Mouse (Mus musculus): ENCODE results near the gene Adamts6. TPM values are rescaled to one million over a fixed set of nuclear protein-coding genes. Genes with fewer than 3 reads are reported as not detected.

Gene Adamts6
- total RNA-seq, 1 experiment from 2014 or later, result 7.8 TPM

GRCm38 (mm10) chr13:104509561-104510493 is 222.2 kb downstream of the Adamts6 start:
- ATAC-seq (replicated peaks; ENCODE audit: insufficient number of reproducible peaks, low FRiP score, low TSS enrichment, poor library complexity, severe bottlenecking), result no peak

DNA sequence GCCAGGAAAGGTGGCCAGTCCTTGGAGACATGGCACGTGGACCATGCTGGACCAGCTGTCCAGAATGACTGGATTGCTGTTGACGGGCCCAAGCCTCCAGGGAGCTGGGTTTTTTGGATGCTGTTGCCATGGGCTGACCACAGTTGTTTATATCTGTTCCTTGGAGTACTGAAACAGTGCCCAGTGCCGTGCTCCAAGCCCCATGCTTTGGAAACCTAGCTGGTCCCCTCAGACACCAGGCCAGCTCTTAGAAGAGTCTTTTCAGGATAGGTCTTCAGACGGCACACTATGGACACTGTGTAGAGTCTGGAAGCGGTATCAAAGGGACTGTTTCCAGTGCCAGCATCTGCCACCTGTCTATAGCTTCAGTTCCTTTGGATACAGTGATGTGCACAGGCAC is 223.1 kb downstream of the Adamts6 start:
- no peak for ATAC-seq (replicated peaks; ENCODE audit: insufficient number of reproducible peaks, low FRiP score, low TSS enrichment, poor library complexity, severe bottlenecking)

GRCm38 (mm10) chr13:104515054-104515453 is 227.4 kb downstream of the Adamts6 start:
- no peak for ATAC-seq (replicated peaks; ENCODE audit: insufficient number of reproducible peaks, low FRiP score, low TSS enrichment, poor library complexity, severe bottlenecking)

GRCm38 (mm10) chr13:104516146-104516545 is 228.5 kb downstream of the Adamts6 start:
- no peak for ATAC-seq (replicated peaks; ENCODE audit: insufficient number of reproducible peaks, low FRiP score, low TSS enrichment, poor library complexity, severe bottlenecking)

DNA sequence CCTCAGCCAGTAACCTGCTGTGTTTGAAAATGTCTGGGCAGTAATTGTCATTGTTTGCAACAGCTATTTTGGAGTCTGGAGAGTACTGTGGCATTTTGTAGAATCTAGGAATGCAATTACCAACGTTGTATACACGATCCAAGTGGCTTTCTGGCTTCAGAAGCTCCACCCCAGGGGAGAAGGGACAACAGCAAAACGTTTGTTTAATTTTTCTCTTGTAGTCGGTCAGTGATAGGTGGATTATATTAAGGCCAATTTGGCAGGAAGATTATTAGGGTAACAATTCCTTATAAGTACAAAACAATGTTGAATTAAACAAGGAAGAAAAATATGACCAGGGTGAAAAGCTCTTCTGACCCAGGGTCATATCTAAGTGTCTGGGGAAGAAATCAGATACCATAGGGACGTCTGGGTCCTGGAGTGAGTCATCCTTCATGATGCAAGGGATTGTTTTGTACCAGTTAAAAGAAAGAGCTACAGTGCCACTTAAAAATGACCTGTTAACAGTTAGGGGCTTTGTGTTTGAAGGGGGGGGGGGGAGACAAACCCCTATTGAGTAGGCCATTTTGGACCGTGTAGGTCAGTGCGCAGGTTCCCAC is 229.2 kb downstream of the Adamts6 start:
- no peak for ATAC-seq (replicated peaks; ENCODE audit: insufficient number of reproducible peaks, low FRiP score, low TSS enrichment, poor library complexity, severe bottlenecking)

DNA sequence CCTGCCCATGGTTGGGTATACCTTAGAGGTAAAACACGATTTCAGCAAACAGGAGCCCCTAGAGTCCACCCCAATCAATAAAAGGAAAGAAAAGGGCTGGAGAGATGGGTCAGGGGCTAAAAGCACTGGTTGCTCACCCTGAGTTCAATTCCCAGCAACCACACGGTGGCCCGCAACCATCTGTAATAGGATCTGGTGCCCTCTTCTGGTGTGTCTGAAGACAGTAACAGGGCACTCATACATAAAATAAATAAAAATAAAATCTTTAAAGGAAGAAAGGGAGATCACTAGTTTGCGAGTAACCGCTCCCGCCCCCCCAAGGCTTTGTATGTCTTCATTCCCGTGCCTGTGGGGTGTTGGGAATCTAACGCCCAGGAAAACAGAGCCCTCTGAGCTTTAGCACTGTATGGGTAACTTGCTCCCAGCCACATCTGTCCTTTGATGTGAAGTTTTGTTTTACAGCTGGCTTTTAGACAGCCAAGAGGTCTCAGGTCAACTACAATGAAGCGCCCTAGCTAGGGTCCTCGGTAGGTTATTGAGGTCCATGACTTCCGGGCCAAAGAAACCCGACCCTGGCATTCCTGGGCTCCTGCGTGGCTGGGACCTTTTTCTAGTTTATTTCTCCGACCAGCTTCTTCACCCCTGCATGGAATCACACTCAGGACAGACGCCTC is 230.1 kb downstream of the Adamts6 start:
- ATAC-seq (replicated peaks; ENCODE audit: insufficient number of reproducible peaks, low FRiP score, low TSS enrichment, poor library complexity, severe bottlenecking), result no peak

DNA sequence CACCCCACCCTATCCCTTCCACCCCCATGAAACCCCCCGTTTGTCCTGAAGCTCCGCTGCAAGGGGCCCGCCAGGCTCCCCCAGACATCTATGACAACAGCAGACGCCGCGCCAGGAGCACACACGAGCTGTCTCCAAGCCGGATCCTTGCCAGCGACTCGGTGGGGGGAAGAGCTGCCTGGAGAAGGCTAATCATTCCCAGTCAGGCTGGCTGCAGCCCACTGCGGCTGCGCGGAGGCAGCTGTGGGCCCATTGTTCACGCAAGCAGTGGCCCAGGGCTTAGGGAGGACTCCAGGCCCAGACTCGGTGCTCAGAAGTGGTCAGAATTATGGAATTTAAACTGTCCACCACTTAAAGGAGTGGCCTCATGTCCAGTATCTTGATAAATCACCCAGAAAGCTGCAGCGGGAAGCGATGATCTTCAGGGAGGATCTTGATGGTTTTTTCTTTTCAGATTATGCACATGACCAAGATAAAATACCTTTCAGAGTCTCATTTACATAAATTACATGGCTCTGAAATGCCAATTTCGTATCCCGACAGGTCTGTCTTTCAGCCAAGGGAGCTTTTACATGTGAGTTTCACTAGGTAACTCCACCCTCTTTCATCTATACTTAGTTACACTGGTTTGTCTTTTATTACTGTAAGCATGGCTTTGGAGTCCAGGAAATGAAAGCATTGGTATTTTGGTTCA is 230.8 kb downstream of the Adamts6 start:
- ATAC-seq (replicated peaks; ENCODE audit: insufficient number of reproducible peaks, low FRiP score, low TSS enrichment, poor library complexity, severe bottlenecking), result no peak

GRCm38 (mm10) chr13:104519006-104519695 is 231.5 kb downstream of the Adamts6 start:
- ATAC-seq (replicated peaks; ENCODE audit: insufficient number of reproducible peaks, low FRiP score, low TSS enrichment, poor library complexity, severe bottlenecking), result no peak

DNA sequence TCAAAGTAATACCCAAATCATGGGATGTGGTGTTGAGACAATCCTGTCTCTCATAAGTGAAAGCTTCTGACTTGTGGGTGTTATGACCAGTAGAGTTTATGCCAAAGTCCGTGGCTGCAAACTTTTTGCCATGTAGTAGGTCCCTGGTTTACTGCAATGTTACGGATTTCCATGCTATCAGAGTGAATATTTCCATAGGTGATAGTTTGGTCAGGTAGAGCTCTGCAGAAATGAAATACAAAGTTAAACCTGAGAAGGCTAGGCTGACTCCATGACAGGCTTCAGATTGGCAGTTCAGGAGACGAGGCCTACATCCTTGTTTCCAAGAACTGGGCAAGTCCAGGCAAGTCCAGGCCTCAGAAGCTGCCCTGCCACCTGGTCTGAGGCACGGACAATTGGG is 232.3 kb downstream of the Adamts6 start:
- no peak for ATAC-seq (replicated peaks; ENCODE audit: insufficient number of reproducible peaks, low FRiP score, low TSS enrichment, poor library complexity, severe bottlenecking)

DNA sequence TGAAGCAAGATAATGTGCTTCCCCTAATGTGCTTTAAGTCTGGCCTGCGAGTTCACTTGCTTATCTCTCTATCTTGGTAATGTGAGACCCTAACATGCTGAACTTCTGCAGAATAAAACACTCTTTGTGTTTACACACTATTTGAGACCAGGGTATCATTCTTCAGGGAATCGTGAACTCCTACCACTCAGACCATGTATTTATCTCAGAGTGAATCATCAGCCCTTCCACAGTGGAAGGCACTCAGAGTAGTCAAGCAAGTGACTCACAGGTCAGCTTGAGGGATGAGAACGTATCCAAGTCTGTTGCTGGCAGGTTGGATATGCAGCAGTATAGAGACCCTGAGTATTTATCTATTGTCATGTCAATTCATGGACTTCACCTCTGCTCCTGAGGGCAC is 232.8 kb downstream of the Adamts6 start:
- no peak for ATAC-seq (replicated peaks; ENCODE audit: insufficient number of reproducible peaks, low FRiP score, low TSS enrichment, poor library complexity, severe bottlenecking)

GRCm38 (mm10) chr13:104521532-104521931 is 233.9 kb downstream of the Adamts6 start:
- ATAC-seq (replicated peaks; ENCODE audit: insufficient number of reproducible peaks, low FRiP score, low TSS enrichment, poor library complexity, severe bottlenecking), result no peak

DNA sequence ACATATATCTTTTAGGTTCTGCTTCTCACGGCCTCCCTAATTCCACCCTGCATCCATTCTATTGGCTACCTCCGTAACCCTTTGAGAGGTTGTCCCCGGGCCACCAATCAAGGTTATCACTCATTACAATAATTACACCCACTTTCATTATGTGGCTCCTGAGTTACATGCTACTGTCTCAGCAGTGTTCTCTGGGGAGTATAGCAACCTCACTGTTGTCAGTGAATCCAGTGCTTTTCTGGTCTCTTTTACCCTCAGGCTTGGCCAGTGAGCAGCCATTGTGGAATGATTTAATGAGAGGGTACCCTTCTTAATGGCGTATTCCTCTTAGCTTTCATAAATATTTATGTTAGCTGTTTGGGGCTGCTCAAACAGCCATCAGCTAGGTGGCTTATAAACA is 238.0 kb downstream of the Adamts6 start:
- ATAC-seq (replicated peaks; ENCODE audit: insufficient number of reproducible peaks, low FRiP score, low TSS enrichment, poor library complexity, severe bottlenecking), result no peak

- no peak for ATAC-seq (replicated peaks; ENCODE audit: insufficient number of reproducible peaks, low FRiP score, low TSS enrichment, poor library complexity, severe bottlenecking)
Measured at GRCm38 (mm10) chr13:104529238-104529637, 241.6 kb downstream of the Adamts6 start.

DNA sequence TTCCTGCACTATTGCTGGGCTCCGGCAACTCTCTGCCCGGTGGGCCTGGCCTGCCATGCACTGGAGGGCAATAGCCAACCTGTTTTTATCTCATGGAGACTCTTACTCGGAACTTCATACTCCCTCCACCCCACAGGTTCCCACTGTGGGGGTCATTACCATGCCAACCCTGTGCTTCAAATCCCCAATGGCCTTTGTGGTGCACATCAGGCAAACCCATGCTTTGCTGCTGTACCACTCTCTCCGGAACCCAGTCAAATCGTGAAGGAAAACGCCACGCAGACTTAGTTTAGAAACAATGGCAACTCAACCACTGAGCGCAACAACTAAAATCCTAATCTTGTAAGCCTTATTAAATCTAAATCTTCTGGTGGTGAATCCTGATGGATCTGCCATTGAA is 244.2 kb downstream of the Adamts6 start:
- no peak for ATAC-seq (replicated peaks; ENCODE audit: insufficient number of reproducible peaks, low FRiP score, low TSS enrichment, poor library complexity, severe bottlenecking)

- ATAC-seq (replicated peaks; ENCODE audit: insufficient number of reproducible peaks, low FRiP score, low TSS enrichment, poor library complexity, severe bottlenecking), result no peak
Measured at GRCm38 (mm10) chr13:104532723-104533122, 245.1 kb downstream of the Adamts6 start.

DNA sequence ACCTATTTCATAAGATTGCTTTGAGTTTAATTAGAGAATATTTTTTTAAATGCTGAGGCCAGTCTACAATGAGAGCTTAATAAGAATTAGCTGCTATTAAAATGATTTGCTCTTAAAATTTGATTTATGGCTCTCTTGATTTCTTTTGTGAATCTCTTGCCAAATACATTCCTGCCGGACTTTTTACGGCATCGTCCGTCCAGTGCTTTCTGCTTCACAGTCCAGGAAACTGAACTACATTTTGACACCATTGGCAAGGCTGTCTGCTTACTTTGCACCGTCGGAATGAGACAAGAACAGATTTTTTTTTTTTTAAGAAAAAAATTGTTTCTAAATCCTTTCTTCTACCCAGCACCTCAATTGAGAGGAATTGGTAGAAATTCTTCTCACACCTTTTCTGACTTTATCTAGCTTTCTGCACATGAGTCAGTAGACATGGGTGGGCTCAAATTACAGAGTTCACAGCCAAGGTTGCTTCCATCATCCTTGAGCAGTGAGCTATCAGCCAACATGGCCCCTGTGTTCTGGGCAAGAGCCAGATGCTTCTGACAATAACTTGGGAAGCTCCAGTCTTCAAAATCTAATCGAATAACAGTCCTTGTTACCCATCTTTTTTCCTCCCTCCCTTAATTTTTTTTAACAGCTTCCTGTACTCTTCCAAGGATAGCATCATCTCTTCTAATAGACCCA is 246.3 kb downstream of the Adamts6 start:
- ATAC-seq (replicated peaks; ENCODE audit: insufficient number of reproducible peaks, low FRiP score, low TSS enrichment, poor library complexity, severe bottlenecking), result no peak

- ATAC-seq (replicated peaks; ENCODE audit: insufficient number of reproducible peaks, low FRiP score, low TSS enrichment, poor library complexity, severe bottlenecking), result no peak
Measured at GRCm38 (mm10) chr13:104540861-104541398, 253.3 kb downstream of the Adamts6 start.

Measured in monocyte, adult 5-6 weeks (primary cell).